Mouse (Mus musculus) liver, postnatal 0 days (tissue): Measurements from ENCODE around the gene Mrps6. TPM values are rescaled to one million over a fixed set of nuclear protein-coding genes. Genes with fewer than 3 reads are reported as not detected.

ENCODE experiments used
- ATAC-seq: fragments of 200-750 bp; cut with Nextera tagmentation; 2 replicates; pipeline ENCODE4 v1.8.0; 2017; ENCODE audit warnings: mild to moderate bottlenecking, moderate library complexity
- DNase-seq: peaks from one replicate; pipeline ENCODE4 v3.0.0-alpha.2; 2016
- H3K27ac ChIP-seq: fragments of 300-500 bp; sonication (generic); 2 replicates; pipeline ENCODE4 v1.5.1; 2014; ENCODE audit warnings: antibody characterized with exemption, moderate library complexity, mild to moderate bottlenecking, low read depth
- H3K27me3 ChIP-seq: fragments of 300-500 bp; sonication (generic); 2 replicates; pipeline ENCODE4 v1.6.1; 2014; ENCODE audit warnings: low read length, control low read depth, mixed read lengths; ENCODE audit not compliant: insufficient read depth
- H3K36me3 ChIP-seq: fragments of 300-500 bp; sonication (generic); replicated peaks from 2 replicates; pipeline ENCODE4 v1.6.1; 2014; ENCODE audit warnings: mild to moderate bottlenecking, control low read depth, low read length, moderate library complexity, mixed read lengths; ENCODE audit not compliant: insufficient read depth
- H3K4me1 ChIP-seq: fragments of 300-500 bp; sonication (generic); 2 replicates; pipeline ENCODE4 v1.6.1; 2014; ENCODE audit warnings: antibody characterized with exemption, mild to moderate bottlenecking, control low read depth; ENCODE audit not compliant: insufficient read depth
- H3K4me2 ChIP-seq: fragments of 300-500 bp; sonication (generic); 2 replicates; pipeline ENCODE4 v1.6.1; 2014; ENCODE audit warnings: low read depth, mild to moderate bottlenecking, low read length, moderate library complexity, mixed read lengths
- H3K4me3 ChIP-seq: fragments of 300-500 bp; sonication (generic); 2 replicates; pipeline ENCODE4 v1.5.1; 2014; ENCODE audit warnings: low read depth, low read length
- H3K9ac ChIP-seq: fragments of 300-500 bp; sonication (generic); replicated peaks from 2 replicates; pipeline ENCODE4 v1.6.1; 2014; ENCODE audit warnings: mild to moderate bottlenecking, moderate library complexity
- H3K9me3 ChIP-seq: fragments of 300-500 bp; sonication (generic); 2 replicates; pipeline ENCODE4 v1.6.1; 2016; ENCODE audit warnings: mild to moderate bottlenecking, control low read depth, low read length, mixed read lengths
- CTCF ChIP-seq: sonication (generic); IDR thresholded peaks from 2 replicates; pipeline ENCODE4 v1.5.1; 2016; ENCODE audit warnings: antibody characterized with exemption, low read depth
- EP300 ChIP-seq: IDR thresholded peaks from 2 replicates; pipeline ENCODE4 v1.6.1; 2016; ENCODE audit warnings: antibody characterized with exemption, low read depth, mild to moderate bottlenecking
- WGBS: fragments of 180-500 bp; shearing (Covaris S2); extraction: QIAGEN DNeasy Blood & Tissue Kit; methylation state at CpG from one replicate; pipeline ENCODE4 v1.1.7; 2014; ENCODE audit not compliant: insufficient replicate concordance; 5-methylcytosine and 5-hydroxymethylcytosine counted together
- polyA plus RNA-seq: library from polyadenylated mRNA; unstranded; fragments of >200 nt; fragmentation: Nextera tagmentation; extraction: Ambion mirVana; gene quantifications from 2 replicates; pipeline ENCODE4 v1.2.1, GENCODE M21; 2015

The Mrps6 gene
- 41.3 and 41.4 TPM in 2 replicates for polyA plus RNA-seq

DNA sequence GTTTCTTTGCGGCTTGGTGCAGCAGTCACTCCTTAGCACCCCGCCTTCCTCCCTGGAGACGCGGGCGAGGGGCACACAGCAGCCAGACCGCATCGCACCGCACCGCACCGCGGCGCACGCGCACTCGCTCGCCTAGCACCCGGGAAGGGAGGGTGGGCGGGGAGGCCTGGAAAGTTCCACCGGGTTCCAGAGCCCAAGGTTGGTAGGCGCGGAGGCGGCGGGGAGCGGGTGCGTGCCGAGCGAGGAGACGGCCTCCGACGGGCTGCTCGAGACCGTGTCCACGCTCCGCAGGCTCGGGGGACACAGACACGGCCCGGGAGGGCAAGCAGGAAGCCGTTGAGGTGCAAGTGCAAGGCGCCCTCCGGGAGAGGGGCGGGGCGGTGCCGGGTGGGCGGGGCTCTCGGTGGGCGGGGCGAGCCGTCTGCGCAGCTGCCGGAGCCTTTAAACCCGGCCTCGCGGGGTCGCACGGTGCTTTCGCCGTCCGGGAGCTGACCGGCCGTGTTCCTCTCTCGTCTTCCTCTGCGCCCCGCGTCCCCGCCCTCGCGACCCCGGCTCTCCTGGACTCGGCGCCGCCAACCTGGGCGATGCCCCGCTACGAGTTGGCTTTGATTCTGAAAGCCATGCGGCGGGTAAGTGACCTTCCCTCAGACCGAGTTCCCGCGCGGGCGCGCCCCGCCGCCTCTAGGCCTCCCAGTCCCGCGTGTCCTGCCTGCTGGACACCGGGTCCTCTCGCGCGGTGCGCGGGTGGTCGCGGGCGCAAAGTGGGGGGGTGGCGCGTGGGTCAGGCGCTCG lies at the start of gene Mrps6, which contains the start of the genes Gm49711 and Slc5a3:
TSS of gene Mrps6 (plus strand) at position 419 of the 792 bp plus-strand sequence.
TSS of gene Gm49711 (plus strand) at position 465 of the 792 bp plus-strand sequence.
TSS of gene Slc5a3 (plus strand) at position 471 of the 792 bp plus-strand sequence.
- DNase-seq, result peak; percentile 95
- H3K4me1 ChIP-seq, result peaks cover 17% of the 10 kb centered on the region; the same call in 1 of the 2 replicates
- 3% methylated on average over 72 of the region's 99 CpGs for WGBS
- H3K9ac ChIP-seq, result peak within 1 kb of the TSS; percentile 77
- peaks cover 6% of the 10 kb centered on the region for H3K36me3 ChIP-seq
- peak within 1 kb of the TSS; percentile 95 for H3K4me2 ChIP-seq
- ATAC-seq, result peak; percentile 95
- no peak for TF ChIP-seq EP300
- no peak for TF ChIP-seq CTCF
- 0 out of 2 replicates have a peak, but pooled peaks cover 2% of the 10 kb centered on the region for H3K27me3 ChIP-seq
- peak within 1 kb of the TSS; percentile 74 for H3K4me3 ChIP-seq
- peak within 1 kb of the TSS; percentile 78 for H3K27ac ChIP-seq
- no peaks in the 10 kb centered on the region for H3K9me3 ChIP-seq

DNA sequence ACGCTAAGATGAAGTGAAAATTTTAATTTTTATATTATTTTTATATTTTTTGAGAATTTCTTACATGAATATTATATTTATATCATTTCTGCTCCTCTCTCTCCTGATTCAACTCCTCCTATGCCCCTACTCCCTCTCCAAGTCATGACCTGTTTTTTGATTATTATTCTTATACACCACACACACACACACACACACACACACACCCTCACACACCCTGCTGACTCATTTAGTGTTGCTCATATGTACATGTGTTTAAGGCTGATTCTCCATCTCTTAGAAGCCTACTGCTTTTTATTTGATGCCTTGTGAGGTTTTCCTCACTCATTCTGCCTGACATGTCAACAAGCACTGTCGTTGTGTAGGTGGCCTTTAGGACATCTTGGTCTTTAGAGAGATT lies 48.5 kb upstream of the Mrps6 start:
- TF ChIP-seq EP300, result no peak
- TF ChIP-seq CTCF, result no peak
- H3K27me3 ChIP-seq, result no peaks in the 10 kb centered on the region
- no peak overlapping the region for H3K4me3 ChIP-seq
- no peaks in the 10 kb centered on the region for H3K4me1 ChIP-seq
- 84% methylated on average over 2 of the region's 2 CpGs for WGBS
- H3K27ac ChIP-seq, result no peak overlapping the region
- DNase-seq (no peak), ATAC-seq (no peak)
- no peak overlapping the region for H3K4me2 ChIP-seq
- H3K36me3 ChIP-seq, result no peaks in the 10 kb centered on the region
- H3K9me3 ChIP-seq, result no peaks in the 10 kb centered on the region
- H3K9ac ChIP-seq, result no peak overlapping the region

DNA sequence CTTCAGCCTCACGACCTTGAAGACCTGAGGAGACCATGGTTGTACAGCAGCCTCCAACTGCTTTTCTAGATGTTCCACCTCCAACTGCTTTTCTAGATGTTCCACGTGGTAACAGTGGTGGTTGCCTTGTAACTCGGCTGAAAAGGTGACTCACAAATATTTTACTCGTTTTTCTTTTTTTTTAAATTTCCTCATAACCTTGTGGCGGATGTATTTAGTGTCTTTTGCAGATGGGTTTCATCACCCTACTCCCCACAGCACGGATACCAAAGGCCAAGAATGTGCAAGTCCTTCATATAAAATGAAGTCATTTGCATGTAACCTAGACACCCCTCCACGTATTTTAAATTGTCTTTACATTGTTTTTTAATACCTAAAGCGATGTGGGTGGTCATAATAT lies 41.3 kb upstream of the Mrps6 start:
- no peak for DNase-seq
- Histone ChIP-seq H3K27me3 (no peaks in the 10 kb centered on the region), H3K4me1 (peaks cover 5% of the 10 kb centered on the region), H3K9ac (no peak overlapping the region), H3K27ac (no peak overlapping the region), H3K4me3 (no peak overlapping the region), H3K36me3 (no peaks in the 10 kb centered on the region), H3K9me3 (no peaks in the 10 kb centered on the region), H3K4me2 (no peak overlapping the region)
- ATAC-seq, result no peak
- TF ChIP-seq CTCF (no peak), EP300 (no peak)
- 65% methylated on average over 8 of the region's 8 CpGs for WGBS

DNA sequence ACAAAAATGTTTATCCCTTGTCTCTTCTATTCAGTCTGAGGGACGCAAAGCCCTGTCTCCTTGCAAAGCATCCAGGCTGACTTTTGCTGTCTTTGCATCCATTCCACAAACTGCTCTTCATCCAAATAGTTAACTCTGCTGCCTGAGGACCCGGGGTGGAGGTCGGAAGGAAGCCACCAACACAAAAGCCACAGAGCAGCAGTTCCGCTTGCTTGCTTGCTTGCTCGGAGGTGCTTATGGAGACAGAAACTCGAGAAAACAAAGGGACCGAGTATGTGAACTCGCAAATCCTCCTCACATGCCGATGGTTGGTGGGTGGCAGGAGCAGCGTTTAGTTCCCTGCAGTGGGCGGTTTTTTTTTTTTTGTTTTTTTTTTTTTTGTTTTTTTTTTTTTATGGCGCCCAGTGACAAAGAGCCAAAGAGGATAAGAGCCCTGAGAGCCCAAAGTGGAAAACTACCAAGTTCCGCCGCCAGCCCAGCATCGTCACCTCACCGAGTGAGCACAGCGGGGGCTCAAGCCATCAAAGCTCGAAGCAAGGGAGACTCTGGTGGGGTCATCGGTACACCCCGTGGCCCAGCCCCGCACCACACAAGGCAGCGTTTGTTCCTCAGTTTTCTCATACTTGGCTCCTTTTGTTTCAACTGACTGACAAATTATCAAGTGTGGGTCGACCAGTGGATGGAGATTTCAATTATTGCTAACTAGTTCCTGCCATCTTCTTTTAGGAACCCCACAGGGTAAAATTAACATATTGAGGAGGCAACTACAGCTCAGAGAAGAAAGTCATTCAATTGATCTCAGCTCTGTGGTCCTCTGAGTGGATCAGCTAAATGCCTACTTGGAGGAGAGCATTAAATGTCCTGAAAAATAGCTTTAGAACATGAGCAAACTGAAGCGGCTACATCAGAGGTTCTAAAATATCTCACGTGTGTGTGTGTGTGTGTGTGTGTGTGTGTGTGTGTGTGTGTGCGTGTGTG lies 38.6 kb upstream of the Mrps6 start:
- H3K9me3 ChIP-seq, result no peaks in the 10 kb centered on the region
- no peaks in the 10 kb centered on the region for H3K36me3 ChIP-seq
- H3K27ac ChIP-seq, result peak overlapping the region; percentile 44; the same call in 1 of the 2 replicates
- WGBS, result 6% methylated on average over 26 of the region's 26 CpGs
- peak overlapping the region; percentile 64 for H3K4me2 ChIP-seq
- peaks cover 5% of the 10 kb centered on the region for H3K4me1 ChIP-seq
- H3K9ac ChIP-seq, result peak overlapping the region; percentile 46
- peak overlapping the region; percentile 34 for H3K4me3 ChIP-seq
- TF ChIP-seq EP300, result no peak
- no peak for TF ChIP-seq CTCF
- DNase-seq (peak; percentile 29), ATAC-seq (no peak)
- no peaks in the 10 kb centered on the region for H3K27me3 ChIP-seq

DNA sequence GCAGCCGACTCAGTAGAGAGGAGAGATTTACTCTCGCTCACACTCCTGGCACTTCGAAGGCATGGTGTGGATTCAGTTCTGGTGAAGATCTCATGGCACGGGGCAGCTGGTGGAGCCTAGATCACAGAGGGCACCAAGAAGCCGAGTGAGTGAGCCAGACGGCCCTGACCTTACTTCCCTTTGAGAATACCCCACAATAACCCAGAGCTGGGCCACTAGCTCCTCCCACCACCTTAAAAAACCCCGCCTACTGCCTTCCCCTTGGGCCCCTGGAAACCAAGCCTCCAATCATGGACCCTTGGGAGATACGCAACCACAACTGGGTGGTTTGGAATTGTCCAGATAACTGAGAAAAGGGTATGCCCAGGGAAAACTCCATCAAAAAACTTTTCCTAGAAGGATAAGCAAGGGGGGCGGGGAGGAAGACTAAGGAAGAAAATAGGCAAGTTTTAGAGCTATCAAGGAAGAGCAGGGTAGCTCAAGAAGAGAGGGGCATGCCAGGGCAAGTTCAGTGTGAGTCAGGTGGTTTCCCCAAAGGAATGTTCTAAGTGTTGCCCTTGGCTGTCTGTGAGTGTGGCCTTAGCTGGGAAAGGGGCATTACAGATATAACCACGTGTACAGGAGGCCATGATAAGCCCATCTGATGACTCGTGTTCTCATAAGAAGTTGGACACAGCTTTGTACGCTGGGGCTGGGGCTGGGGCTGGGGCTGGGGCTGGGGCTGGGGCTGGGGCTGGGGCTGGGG lies 36.2 kb upstream of the Mrps6 start:
- TF ChIP-seq EP300 (no peak), CTCF (no peak)
- WGBS, result 59% methylated on average over 12 of the region's 12 CpGs
- no peaks in the 10 kb centered on the region for H3K36me3 ChIP-seq
- ATAC-seq (no peak), DNase-seq (no peak)
- no peak overlapping the region for H3K4me2 ChIP-seq
- H3K4me3 ChIP-seq, result no peak overlapping the region
- H3K9ac ChIP-seq, result no peak overlapping the region
- H3K4me1 ChIP-seq, result peaks cover 5% of the 10 kb centered on the region
- no peaks in the 10 kb centered on the region for H3K27me3 ChIP-seq
- no peak overlapping the region for H3K27ac ChIP-seq
- no peaks in the 10 kb centered on the region for H3K9me3 ChIP-seq
